Mouse (Mus musculus) MN1 (cell line): ENCODE measurements around the gene Gigyf1.
A peak's percentile ranks its signal among the peaks of the same experiment; 100 is the strongest.

ENCODE experiments used
- DNase-seq: peaks from one replicate; pipeline ENCODE4 v3.0.0-alpha.2; 2016; ENCODE audit warnings: low spot score

Gigyf1 gene

GRCm38 (mm10) chr5:137534762-137535161 lies 16.4 kb downstream of the Gigyf1 start:
- no peak for DNase-seq

GRCm38 (mm10) chr5:137535318-137535717 lies 17.0 kb downstream of the Gigyf1 start:
- DNase-seq = no peak

- DNase-seq = no peak
These were observed 19.1 kb downstream of the Gigyf1 start for GRCm38 (mm10) chr5:137537461-137537860.

GRCm38 (mm10) chr5:137539291-137539801 lies 21.0 kb downstream of the Gigyf1 start:
- DNase-seq = peak; percentile 79

GRCm38 (mm10) chr5:137540991-137541390 lies 22.6 kb downstream of the Gigyf1 start:
- DNase-seq = no peak

GRCm38 (mm10) chr5:137541768-137542540 lies 23.6 kb downstream of the Gigyf1 start:
- no peak for DNase-seq

- no peak for DNase-seq
These were observed 26.6 kb downstream of the Gigyf1 start for GRCm38 (mm10) chr5:137544926-137545325.

GRCm38 (mm10) chr5:137545596-137545995 lies 27.2 kb downstream of the Gigyf1 start:
- no peak for DNase-seq

- peak; percentile 36 for DNase-seq
These were observed 31.5 kb downstream of the Gigyf1 start for GRCm38 (mm10) chr5:137549840-137550239.

- peak; percentile 44 for DNase-seq
These were observed 32.8 kb downstream of the Gigyf1 start for GRCm38 (mm10) chr5:137551119-137551518.

GRCm38 (mm10) chr5:137553000-137553399 lies 34.7 kb downstream of the Gigyf1 start:
- no peak for DNase-seq

- DNase-seq = peak; percentile 94
These were observed 35.1 kb downstream of the Gigyf1 start, which contains the start of gene Actl6b for GRCm38 (mm10) chr5:137553411-137553837. Gene Actl6b (plus strand): TSS chr5:137553517.

- DNase-seq = no peak
These were observed 35.5 kb downstream of the Gigyf1 start for GRCm38 (mm10) chr5:137553898-137554297.

GRCm38 (mm10) chr5:137561556-137561955 lies 43.2 kb downstream of the Gigyf1 start:
- no peak for DNase-seq

- no peak for DNase-seq
These were observed 44.6 kb downstream of the Gigyf1 start for GRCm38 (mm10) chr5:137562965-137563364.

- DNase-seq = no peak
These were observed 47.4 kb downstream of the Gigyf1 start for GRCm38 (mm10) chr5:137565744-137566143.

- no peak for DNase-seq
These were observed 48.1 kb downstream of the Gigyf1 start for GRCm38 (mm10) chr5:137566416-137566815.

GRCm38 (mm10) chr5:137568223-137568798 lies 50.0 kb downstream of the Gigyf1 start:
- no peak for DNase-seq

- no peak for DNase-seq
These were observed 50.7 kb downstream of the Gigyf1 start for GRCm38 (mm10) chr5:137569031-137569430.

- DNase-seq = no peak
These were observed 51.3 kb downstream of the Gigyf1 start, which contains the start of gene Tfr2 for GRCm38 (mm10) chr5:137569665-137570064. Gene Tfr2 (plus strand): TSS chr5:137569840.

GRCm38 (mm10) chr5:137570181-137570580 lies 51.8 kb downstream of the Gigyf1 start:
- DNase-seq = no peak

- DNase-seq = no peak
These were observed 52.6 kb downstream of the Gigyf1 start for GRCm38 (mm10) chr5:137570691-137571586.
